Mouse (Mus musculus) Patski (cell line): ENCODE measurements around the gene Polr2b. TPM values are rescaled to one million over a fixed set of nuclear protein-coding genes. Genes with fewer than 3 reads are reported as not detected.

Experiments used
- ATAC-seq: fragments of 100-300 bp; one replicate; pipeline ENCODE4 v1.8.0; 2021
- CTCF ChIA-PET: fragments of 350-600 bp; sonication (Branson Sonifier 250); formaldehyde crosslinking; loops from one replicate; lab custom pipeline; 2022; ENCODE audit warnings: inconsistent platforms; lab: Charles Lee
- POLR2A ChIA-PET: fragments of 350-600 bp; sonication (Branson Sonifier 250); formaldehyde crosslinking; loops from one replicate; lab custom pipeline; 2022; ENCODE audit warnings: antibody characterized with exemption, inconsistent platforms; lab: Charles Lee
- DNase-seq: peaks from one replicate; pipeline ENCODE4 v3.0.0-alpha.2; 2011; ENCODE audit warnings: low read depth, low spot score
- H3K27me3 ChIP-seq: fragments of 371-371 bp; one replicate; pipeline ENCODE4 v1.5.1; 2021
- CTCF ChIP-seq: fragments of 100-300 bp; IDR thresholded peaks from one replicate; pipeline ENCODE4 v1.5.1; 2021
- in situ Hi-C: fragments of 300-500 bp; cut with MboI; formaldehyde crosslinking; loops from 3 replicates; pipeline ENCODE4 v1.11.1; 2018; ENCODE audit warnings: low pct_unique_long_range_greater_than_20kb, mixed read lengths
- polyA plus RNA-seq: library from polyadenylated mRNA; unstranded; gene quantifications from one replicate; pipeline ENCODE4 v1.2.3, GENCODE M21; 2021

Gene Polr2b
- polyA plus RNA-seq, 1 experiment from 2014 or later: 75.3 TPM

DNA sequence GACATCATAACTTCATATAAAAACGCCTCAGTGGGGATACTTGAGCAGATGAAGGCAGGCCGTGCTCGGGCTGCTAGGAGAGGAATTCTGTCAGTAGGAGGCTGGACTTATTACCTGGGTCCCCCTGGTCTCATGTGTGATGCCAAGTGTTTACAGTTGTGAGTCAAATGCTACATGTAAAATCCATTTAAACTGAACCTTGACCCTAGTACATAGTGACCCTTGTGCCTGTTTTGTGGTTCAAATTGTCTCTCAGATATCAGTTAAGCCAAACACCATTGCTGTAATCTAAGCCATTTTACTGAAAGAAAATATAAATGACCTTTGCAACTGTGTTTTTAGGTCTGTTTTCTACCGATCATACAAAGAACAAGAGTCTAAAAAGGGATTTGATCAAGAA, 30.1 kb downstream of the Polr2b start:
- no peaks in the 10 kb centered on the region for H3K27me3 ChIP-seq
- ATAC-seq (no peak), DNase-seq (no peak)
- ChIA-PET CTCF (interaction anchor here (1.4 to 3.6 kb wide), 3 partner anchors 12 to 34 kb away, joined by 3 to 20 read pairs (median 16); no protein-coding TSS in a partner anchor), POLR2A (no interaction called here)
- no peak for TF ChIP-seq CTCF
- in situ Hi-C loops: no loop called here

DNA sequence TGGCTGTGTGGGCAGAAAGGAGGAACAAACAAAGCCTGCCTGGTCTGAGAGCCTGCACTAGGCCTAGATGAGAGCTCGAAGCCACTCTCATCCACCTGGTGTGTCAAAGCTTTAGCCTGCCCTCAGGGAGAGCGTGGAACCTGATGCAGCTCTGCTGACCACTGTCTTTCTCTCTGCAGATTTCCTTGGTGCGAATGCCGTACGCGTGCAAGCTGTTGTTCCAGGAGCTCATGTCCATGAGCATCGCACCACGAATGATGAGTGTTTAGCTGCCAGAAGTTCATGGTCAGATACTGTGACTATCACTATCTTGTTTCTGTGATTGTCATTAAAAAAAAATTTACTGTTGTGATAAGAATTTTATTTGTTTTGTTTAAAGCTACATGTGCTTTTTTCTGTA, 39.0 kb downstream of the Polr2b start:
- TF ChIP-seq CTCF: no peak
- ATAC-seq (no peak), DNase-seq (no peak)
- ChIA-PET POLR2A (interaction anchor here (0.7 to 0.8 kb wide), 2 partner anchors 14 to 38 kb away, joined by 3 read pairs; no protein-coding TSS in a partner anchor), CTCF (interaction anchor here (0.8 to 2.0 kb wide), 8 partner anchors 9 to 95 kb away, joined by 3 to 12 read pairs (median 4); no protein-coding TSS in a partner anchor)
- in situ Hi-C loops: no loop called here
- H3K27me3 ChIP-seq: no peaks in the 10 kb centered on the region

DNA sequence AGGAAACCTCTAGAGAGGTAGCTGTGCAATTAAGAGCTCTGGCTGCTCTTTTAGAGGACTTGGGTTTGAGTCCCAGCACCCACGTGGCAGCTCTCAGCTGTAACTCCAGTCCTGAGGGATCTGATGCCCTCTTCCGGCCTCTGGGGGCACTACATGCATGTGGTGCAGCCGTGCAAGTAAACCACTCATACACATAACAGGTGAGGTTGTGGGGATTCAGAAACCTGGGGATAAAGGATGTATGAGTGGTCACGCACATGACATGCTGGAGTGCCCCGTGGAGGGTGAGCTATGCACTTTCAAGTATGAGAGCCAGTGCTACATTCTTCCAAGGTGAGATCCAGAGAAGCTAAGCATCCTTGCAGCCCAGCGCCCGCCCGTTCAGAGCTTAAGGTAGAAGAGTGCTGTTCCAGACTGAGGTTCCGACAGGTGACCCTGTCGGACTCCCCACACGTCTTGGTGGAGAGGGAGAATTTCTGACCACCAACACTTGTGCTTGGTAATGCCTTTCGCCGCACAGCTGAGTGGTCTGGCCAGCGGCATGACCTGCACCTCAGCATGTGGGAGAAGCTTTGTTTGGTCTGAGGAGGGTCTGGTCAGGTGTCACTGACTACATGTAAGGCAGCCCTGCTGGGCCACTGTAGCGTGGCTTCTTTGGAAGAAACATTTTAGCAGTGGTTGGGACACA, 40.2 kb downstream of the Polr2b start:
- in situ Hi-C loops: loop anchor here (5.0 to 10.0 kb wide), 2 partner anchors 55 to 112 kb away; partner anchors contain the start of gene Igfbp7

DNA sequence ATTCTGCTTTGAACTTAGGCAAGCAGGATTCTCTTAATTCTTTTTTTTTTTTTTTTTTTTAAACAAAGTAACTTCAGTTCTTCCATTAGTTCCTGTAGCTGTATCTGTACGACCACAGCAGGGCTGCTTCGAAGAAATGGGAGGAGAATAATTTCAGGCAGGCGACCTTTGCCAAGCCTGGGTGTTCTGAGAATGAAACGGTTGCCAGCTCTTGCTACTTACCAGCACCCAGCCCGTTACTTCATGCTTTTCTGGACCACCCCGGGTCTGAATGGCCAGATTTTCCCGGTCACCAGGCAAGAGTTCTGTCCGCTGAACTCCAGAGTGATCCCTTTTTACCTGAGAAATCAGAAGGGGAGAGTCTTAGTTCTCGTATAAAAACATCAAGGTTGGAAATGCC, 41.7 kb downstream of the Polr2b start:
- TF ChIP-seq CTCF: no peak
- in situ Hi-C loops: loop anchor here (5.0 to 10.0 kb wide), 2 partner anchors 53 to 111 kb away; partner anchors contain the start of gene Igfbp7

More for the DNA sequence above, 40.2 kb downstream of the Polr2b start:
- TF ChIP-seq CTCF: peak; percentile 78
- no peaks in the 10 kb centered on the region for H3K27me3 ChIP-seq
- ChIA-PET POLR2A (interaction anchor here (0.7 to 1.1 kb wide), 2 partner anchors 30 to 57 kb away, joined by 3 to 8 read pairs; no protein-coding TSS in a partner anchor), CTCF (interaction anchor here (0.8 to 1.8 kb wide), 9 partner anchors 8 to 110 kb away, joined by 3 to 12 read pairs (median 4); no protein-coding TSS in a partner anchor)
- ATAC-seq: peak; percentile 84
- peak; percentile 76 for DNase-seq

DNA sequence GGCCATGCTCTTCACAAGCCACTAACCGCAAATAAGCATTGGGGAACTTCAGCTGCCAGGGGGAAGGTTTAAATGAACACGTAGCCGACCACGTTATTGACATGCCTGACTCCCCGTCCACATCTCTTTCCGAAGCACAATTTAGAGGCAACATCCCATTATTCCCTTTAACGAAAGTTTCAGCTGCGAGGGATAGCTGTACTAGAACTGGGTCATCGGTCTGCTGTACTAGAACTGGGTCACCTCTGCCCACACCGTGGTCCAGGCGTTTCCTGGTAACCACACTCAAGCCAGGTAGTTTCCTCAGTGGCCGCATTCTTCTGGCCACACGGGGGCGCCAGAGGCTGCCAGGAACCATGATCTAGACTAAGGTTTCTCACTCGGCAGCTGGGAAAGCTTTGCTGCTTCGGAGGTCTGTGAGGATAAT, 44.4 kb downstream of the Polr2b start:
- POLR2A ChIA-PET: interaction anchor here (1.0 to 3.0 kb wide), 6 partner anchors 13 to 105 kb away, joined by 3 to 12 read pairs (median 6); partner anchors contain the start of gene Igfbp7
- ATAC-seq (peak; percentile 60), DNase-seq (peak; percentile 77)
- TF ChIP-seq CTCF: peak; percentile 99
- CTCF ChIA-PET: interaction anchor here (0.8 to 7.2 kb wide), 20 partner anchors 8 to 113 kb away, joined by 3 to 46 read pairs (median 9); partner anchors contain the start of gene Igfbp7
- H3K27me3 ChIP-seq: no peaks in the 10 kb centered on the region
- in situ Hi-C loops: loop anchor here (5.0 to 10.0 kb wide), 2 partner anchors 50 to 108 kb away; partner anchors contain the start of gene Igfbp7

More for the DNA sequence above, 41.7 kb downstream of the Polr2b start:
- CTCF ChIA-PET: interaction anchor here (1.7 to 6.2 kb wide), 2 partner anchors 12 to 54 kb away, joined by 3 to 46 read pairs; partner anchors contain the start of gene Igfbp7
- POLR2A ChIA-PET: interaction anchor here (0.6 to 1.3 kb wide), 2 partner anchors 55 to 140 kb away, joined by 3 read pairs; no protein-coding TSS in a partner anchor
- ATAC-seq (no peak), DNase-seq (no peak)
- no peaks in the 10 kb centered on the region for H3K27me3 ChIP-seq

DNA sequence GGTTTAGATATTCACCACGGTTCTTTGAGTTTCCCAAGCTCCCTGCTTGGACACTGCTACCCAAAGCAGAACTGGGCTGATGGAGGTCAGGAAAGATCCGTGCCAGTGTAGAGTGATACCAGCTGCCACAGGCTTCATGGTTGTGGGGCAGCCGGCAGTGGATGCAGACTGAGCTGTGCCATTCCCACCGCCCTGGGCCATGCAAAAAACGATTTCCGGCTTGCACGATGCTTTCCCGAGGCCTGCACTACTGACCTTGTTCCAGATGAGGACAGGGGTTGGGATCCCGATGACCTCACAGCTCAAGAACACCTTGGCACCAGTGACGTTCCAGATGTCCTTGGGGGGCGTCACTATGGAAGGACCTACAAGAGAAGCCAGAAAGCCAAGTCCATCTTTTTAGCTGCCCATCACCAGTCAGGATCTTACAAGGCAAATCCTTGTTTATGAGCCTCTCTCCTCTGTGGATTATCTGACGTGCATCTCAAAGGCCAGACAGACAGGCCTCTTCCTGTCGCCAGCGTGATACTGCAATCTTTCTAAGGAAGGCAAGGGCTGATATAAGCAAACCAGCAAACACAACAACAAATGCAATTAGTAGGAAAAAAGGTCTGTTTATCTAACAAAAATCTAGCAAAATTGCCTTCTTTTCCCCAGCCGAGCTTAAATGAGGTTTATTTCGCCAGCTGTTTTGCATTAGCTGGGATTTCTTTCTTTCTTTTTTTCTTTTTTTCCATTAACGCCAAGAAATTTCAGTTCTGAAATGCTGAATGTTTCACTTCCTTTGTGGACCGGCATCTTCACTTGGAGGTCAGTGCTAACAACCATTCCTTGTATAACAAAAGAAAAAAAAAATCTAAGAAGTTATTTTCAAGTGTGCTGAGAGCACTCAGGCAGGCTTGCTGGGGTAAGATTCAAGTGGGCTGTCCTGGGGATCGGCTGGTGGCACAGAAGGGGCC, 45.6 kb downstream of the Polr2b start:
- CTCF ChIA-PET: interaction anchor here (0.8 to 7.2 kb wide), 18 partner anchors 8 to 112 kb away, joined by 3 to 46 read pairs (median 9); partner anchors contain the start of gene Igfbp7
- H3K27me3 ChIP-seq: no peaks in the 10 kb centered on the region
- DNase-seq (no peak), ATAC-seq (no peak)
- no peak for TF ChIP-seq CTCF
- POLR2A ChIA-PET: interaction anchor here (1.4 to 3.0 kb wide), 5 partner anchors 12 to 52 kb away, joined by 3 to 12 read pairs (median 7); partner anchors contain the start of gene Igfbp7
- in situ Hi-C loops: loop anchor here (10.0 kb wide), 1 partner anchor 49 kb away; the partner anchor contains the start of gene Igfbp7

DNA sequence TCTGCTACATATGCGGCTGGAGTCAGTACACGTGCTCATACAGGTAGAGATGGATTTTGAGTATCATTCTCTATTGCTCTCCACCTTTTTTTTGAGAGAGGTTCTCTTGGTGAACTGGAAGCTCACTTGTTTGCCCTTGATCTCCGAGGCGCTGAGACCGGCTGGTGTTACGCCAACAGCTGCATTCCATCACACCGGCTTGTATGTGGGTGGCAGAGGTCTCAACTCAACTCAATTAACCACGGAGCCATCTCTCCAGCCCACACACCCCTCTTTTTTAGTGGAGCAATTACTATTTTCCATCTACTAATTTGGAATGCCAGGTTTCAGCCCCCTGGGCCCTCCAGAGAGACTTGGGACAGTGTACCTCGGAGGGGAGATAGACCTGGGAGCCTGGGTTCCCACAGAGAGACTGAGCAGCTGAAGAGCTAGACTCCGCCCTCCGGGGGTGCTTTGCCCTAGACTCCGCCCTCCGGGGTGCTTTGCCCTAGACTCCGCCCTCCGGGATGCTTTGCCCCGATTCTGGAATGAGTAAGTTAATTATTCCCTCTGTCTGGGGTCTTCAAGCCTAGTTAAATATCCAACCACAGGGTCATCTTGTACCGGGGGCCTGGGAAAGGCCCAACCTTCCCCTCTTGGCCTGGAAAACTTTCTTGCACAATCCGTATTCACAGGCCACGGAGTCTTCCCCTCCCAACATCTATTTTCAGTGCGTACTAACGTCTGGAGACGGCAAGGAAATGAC, 47.6 kb downstream of the Polr2b start:
- no peaks in the 10 kb centered on the region for H3K27me3 ChIP-seq
- ChIA-PET CTCF (interaction anchor here (0.9 to 7.2 kb wide), 13 partner anchors 9 to 102 kb away, joined by 3 to 46 read pairs (median 6); partner anchors contain the start of gene Igfbp7), POLR2A (interaction anchor here (0.6 to 2.5 kb wide), 8 partner anchors 10 to 50 kb away, joined by 3 to 11 read pairs (median 6); partner anchors contain the start of gene Igfbp7)
- DNase-seq (peak; percentile 75), ATAC-seq (peak; percentile 72)
- in situ Hi-C loops: loop anchor here (10.0 kb wide), 1 partner anchor 47 kb away; the partner anchor contains the start of gene Igfbp7
- no peak for TF ChIP-seq CTCF

DNA sequence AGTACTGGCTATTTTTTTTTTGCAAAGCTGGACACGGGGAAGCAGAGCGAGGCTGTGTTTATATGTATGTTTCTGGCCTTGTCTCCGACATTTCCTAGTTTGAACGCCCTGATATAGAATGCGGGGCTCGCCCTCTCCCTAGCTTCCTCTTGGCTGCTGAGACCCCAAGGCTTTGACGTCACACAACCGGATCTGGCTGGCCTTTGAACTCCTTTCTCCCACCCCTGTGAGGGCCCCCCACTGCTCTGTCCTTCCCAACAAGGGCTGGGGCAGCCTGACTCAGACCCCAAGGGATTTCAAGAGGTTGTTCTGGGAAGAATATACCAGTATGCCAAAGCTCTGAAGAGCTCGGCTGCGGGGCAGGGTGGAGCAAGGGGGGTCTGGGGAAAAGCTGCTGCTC, 48.4 kb downstream of the Polr2b start:
- no peak for TF ChIP-seq CTCF
- POLR2A ChIA-PET: interaction anchor here (0.7 to 2.5 kb wide), 8 partner anchors 9 to 50 kb away, joined by 3 to 11 read pairs (median 6); partner anchors contain the start of gene Igfbp7
- CTCF ChIA-PET: interaction anchor here (0.6 to 7.2 kb wide), 11 partner anchors 8 to 101 kb away, joined by 3 to 43 read pairs (median 5); partner anchors contain the start of gene Igfbp7
- in situ Hi-C loops: loop anchor here (10.0 kb wide), 1 partner anchor 46 kb away; the partner anchor contains the start of gene Igfbp7
- DNase-seq: no peak
- H3K27me3 ChIP-seq: no peaks in the 10 kb centered on the region
- peak; percentile 33 for ATAC-seq
